Mouse (Mus musculus) spleen, postnatal 14 days (tissue): ENCODE measurements around the gene Treml2.

Source experiments
- DNase-seq, 2 experiments: peaks; one replicate each; pipeline ENCODE4 v3.0.0; 2021 to 2022; ENCODE audit warnings: low spot score in 2 of 2

Treml2 gene

GRCm38 (mm10) chr17:48293500-48294194 is 5.7 kb upstream of the Treml2 start:
- DNase-seq = no peak

- peak in 1 of 2 experiments; percentile 47 for DNase-seq
Measured at GRCm38 (mm10) chr17:48299756-48300155, 458 bp downstream of the Treml2 start.

GRCm38 (mm10) chr17:48300199-48300598 is 901 bp downstream of the Treml2 start:
- DNase-seq = peak; percentile 47 to 57

- DNase-seq = peak; percentile 25 to 32
Measured at GRCm38 (mm10) chr17:48300861-48301260, 1.6 kb downstream of the Treml2 start.

- DNase-seq = no peak
Measured at GRCm38 (mm10) chr17:48301792-48302191, 2.5 kb downstream of the Treml2 start.

GRCm38 (mm10) chr17:48312124-48312523 is 12.8 kb downstream of the Treml2 start:
- DNase-seq = no peak

GRCm38 (mm10) chr17:48315905-48316579 is 16.7 kb downstream of the Treml2 start, which contains the start of gene B430306N03Rik:
Gene B430306N03Rik, plus strand, starts transcription at chr17:48316141.
- peak in 1 of 2 experiments; percentile 18 for DNase-seq

- no peak for DNase-seq
Measured at GRCm38 (mm10) chr17:48318686-48319085, 19.4 kb downstream of the Treml2 start.

- DNase-seq = no peak
Measured at GRCm38 (mm10) chr17:48321279-48321678, 22.0 kb downstream of the Treml2 start.

- DNase-seq = no peak
Measured at GRCm38 (mm10) chr17:48323236-48323635, 23.9 kb downstream of the Treml2 start.

GRCm38 (mm10) chr17:48324258-48324657 is 25.0 kb downstream of the Treml2 start:
- DNase-seq = no peak

GRCm38 (mm10) chr17:48325093-48325492 is 25.8 kb downstream of the Treml2 start:
- DNase-seq = no peak

GRCm38 (mm10) chr17:48325638-48326037 is 26.3 kb downstream of the Treml2 start:
- DNase-seq = no peak

GRCm38 (mm10) chr17:48326656-48327055 is 27.4 kb downstream of the Treml2 start:
- no peak for DNase-seq

GRCm38 (mm10) chr17:48332524-48332923 is 33.2 kb downstream of the Treml2 start:
- no peak for DNase-seq

GRCm38 (mm10) chr17:48334186-48334585 is 34.9 kb downstream of the Treml2 start:
- no peak for DNase-seq

GRCm38 (mm10) chr17:48336857-48337256 is 37.6 kb downstream of the Treml2 start:
- peak; percentile 78 to 88 for DNase-seq

- no peak for DNase-seq
Measured at GRCm38 (mm10) chr17:48340267-48340666, 41.0 kb downstream of the Treml2 start.

- DNase-seq = no peak
Measured at GRCm38 (mm10) chr17:48341947-48342346, 42.6 kb downstream of the Treml2 start.

GRCm38 (mm10) chr17:48343065-48343464 is 43.8 kb downstream of the Treml2 start:
- no peak for DNase-seq

- DNase-seq = no peak
Measured at GRCm38 (mm10) chr17:48345824-48346223, 46.5 kb downstream of the Treml2 start.

- DNase-seq = no peak
Measured at GRCm38 (mm10) chr17:48346231-48346630, 46.9 kb downstream of the Treml2 start, which contains the start of gene Trem2. Gene Trem2, plus strand, starts transcription at chr17:48346401.

GRCm38 (mm10) chr17:48346834-48347233 is 47.5 kb downstream of the Treml2 start:
- no peak for DNase-seq
